Mouse (Mus musculus): ENCODE data around the gene N4bp3. TPM values are rescaled to one million over a fixed set of nuclear protein-coding genes. Genes with fewer than 3 reads are reported as not detected.

The N4bp3 gene
- total and polyA plus RNA-seq, 3 experiments: 19.1 to 22.1 (median 21.2) TPM

DNA sequence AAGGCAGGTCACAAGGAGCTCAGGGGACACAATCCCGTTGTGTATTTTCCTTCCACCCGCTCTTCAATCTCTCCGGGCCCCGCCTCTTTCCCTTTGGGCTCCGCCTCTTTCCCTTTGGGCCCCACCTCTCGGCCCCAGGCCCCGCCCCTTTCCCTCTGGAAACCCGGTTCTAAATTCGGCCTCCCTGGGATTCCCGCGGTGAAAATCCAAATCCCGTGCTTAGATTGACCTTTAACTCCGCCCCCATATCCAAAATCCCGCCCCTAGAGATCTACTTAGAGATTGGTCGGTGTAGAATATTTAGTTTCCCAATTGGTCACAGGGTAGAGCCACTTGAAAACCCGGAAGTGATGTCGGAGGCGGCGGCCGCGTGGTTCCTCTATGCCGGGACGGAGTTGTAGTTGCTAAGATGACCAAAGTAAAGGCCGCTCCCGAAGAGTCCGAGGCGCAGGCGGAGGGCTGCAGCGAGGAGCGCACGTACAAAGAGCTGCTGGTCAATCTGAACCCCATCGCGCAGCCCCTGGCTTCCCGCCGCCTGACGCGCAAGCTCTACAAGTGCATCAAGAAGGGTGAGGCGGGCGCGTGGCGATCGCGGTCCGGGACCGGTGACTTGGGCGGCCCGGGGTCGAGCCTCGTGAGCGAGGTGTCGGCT, 31.1 kb downstream of the N4bp3 start, which contains the start of gene Nhp2 (continued):
- TF ChIP-seq MYC (IDR thresholded peaks at IDR 0.05; ENCODE audit: low read depth, low read length) (peak; percentile 99), IRF4 (IDR thresholded peaks at IDR 0.05; ENCODE audit: low read depth, low read length) (peak; percentile 82), HCFC1 (IDR thresholded peaks at IDR 0.05; ENCODE audit: low read depth, low read length) (peak; percentile 74), MAX (IDR thresholded peaks at IDR 0.05; ENCODE audit: low read length) (peak; percentile 97), SMC3 (IDR thresholded peaks at IDR 0.05; ENCODE audit: low read depth, low read length) (no peak)

DNA sequence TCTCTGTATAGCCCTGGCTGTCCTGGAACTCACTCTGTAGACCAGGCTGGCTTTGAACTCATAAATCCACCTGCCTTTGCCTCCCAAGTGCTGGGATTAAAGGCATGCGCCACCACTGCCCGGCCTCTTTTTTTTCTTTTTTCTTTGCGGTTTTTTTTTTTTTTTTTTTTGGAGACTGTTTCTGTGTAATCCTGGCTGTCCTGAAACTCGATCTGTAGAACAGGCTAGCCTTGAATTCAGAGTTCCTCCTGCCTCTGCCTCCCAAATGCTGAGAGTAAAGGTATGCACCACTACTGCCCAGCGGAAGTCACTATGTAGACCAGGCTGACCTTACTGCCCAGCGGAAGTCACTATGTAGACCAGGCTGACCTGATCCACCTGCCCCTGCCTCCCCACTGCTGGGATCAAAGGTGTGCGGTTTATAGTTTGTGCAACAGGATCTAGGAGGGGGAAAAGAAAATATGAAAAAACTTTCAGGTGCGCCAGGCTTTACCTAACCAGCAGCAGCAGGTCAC, 31.7 kb downstream of the N4bp3 start:
- TF ChIP-seq MAZ (IDR thresholded peaks at IDR 0.05; ENCODE audit: low read depth, low read length) (no peak), E2F4 (IDR thresholded peaks at IDR 0.05; ENCODE audit: insufficient replicate concordance, low read depth, low read length) (no peak), ZKSCAN1 (IDR thresholded peaks at IDR 0.05; ENCODE audit: borderline replicate concordance, low read depth, low read length) (no peak), POLR2AphosphoS2 (IDR thresholded peaks at IDR 0.05; ENCODE audit: low read depth, low read length) (no peak), NELFE (IDR thresholded peaks at IDR 0.05; ENCODE audit: low read depth, low read length) (no peak), ZNF384 (IDR thresholded peaks at IDR 0.05; ENCODE audit: low read depth, low read length) (peak; percentile 76)
- dilution Hi-C loops (cut with MboI; ENCODE audit: extremely low pct_ligation_motif_present, extremely low pct_unique_long_range_greater_than_20kb, low sequenced_read_pairs) (no loop called here), in situ Hi-C loops (cut with MboI; ENCODE audit: low pct_ligation_motif_present, low pct_unique_long_range_greater_than_20kb, low sequenced_read_pairs) (loop anchor here (10.0 kb wide), 1 partner anchor 66 kb away; the partner anchor contains the start of gene 0610009B22Rik)
- H3K79me2 ChIP-seq (replicated peaks; ENCODE audit: control insufficient read depth, extremely low read depth, insufficient read depth, poor library complexity, severe bottlenecking): peaks cover 28% of the 10 kb centered on the region
- peak overlapping the region; percentile 26 for H3K27ac ChIP-seq (ENCODE audit: insufficient read depth, low read depth)
- H3K9ac ChIP-seq (ENCODE audit: insufficient read depth, low read depth): peak overlapping the region; percentile 24
- no peak for DNase-seq (ENCODE audit: extremely low read depth)
- H3K4me2 ChIP-seq (ENCODE audit: insufficient read depth, low read depth, poor library complexity, severe bottlenecking): peak overlapping the region; percentile 0; the same call in 1 of the 2 replicates
- H3K9me3 ChIP-seq (replicated peaks; ENCODE audit: low read length): no peaks in the 10 kb centered on the region
- no peaks in the 10 kb centered on the region for H3K27me3 ChIP-seq (replicated peaks)
- peak overlapping the region; percentile 54 to 93 (median 64) for H3K4me3 ChIP-seq (replicated peaks in 1 of 3; ENCODE audit: low read depth in 2 of 3, low read length in 2 of 3, poor library complexity in 1 of 3)
- peaks cover 28 to 30% of the 10 kb centered on the region in 2 experiments for H3K36me3 ChIP-seq (replicated peaks in 1 of 2; ENCODE audit: control insufficient read depth in 1 of 2, insufficient read depth in 1 of 2, low read length in 1 of 2)
- peaks cover 16 to 54% of the 10 kb centered on the region in 2 experiments for H3K4me1 ChIP-seq (ENCODE audit: control insufficient read depth in 1 of 2, insufficient read depth in 2 of 2)

DNA sequence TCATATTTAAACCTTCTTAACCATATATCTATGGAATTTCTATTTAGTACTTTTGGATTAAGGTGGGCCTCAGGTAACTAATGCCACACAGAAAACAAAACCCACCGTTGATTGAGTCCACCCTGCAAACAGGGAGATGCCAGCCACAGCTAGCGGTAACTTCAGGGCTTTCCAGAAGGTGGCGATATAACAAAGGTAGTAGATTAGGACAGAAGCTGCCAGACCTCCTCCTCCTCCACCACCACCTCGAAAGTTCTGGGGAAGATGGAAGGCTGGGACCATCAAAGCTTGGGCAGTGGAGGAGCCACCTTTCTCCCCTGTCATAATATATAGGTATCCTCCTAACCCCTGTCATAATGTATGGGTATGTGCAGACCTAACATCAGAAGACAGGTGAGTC, 32.9 kb downstream of the N4bp3 start:
- no peak overlapping the region for H3K27ac ChIP-seq (ENCODE audit: insufficient read depth, low read depth)
- in situ Hi-C loops (cut with MboI; ENCODE audit: low pct_ligation_motif_present, low pct_unique_long_range_greater_than_20kb, low sequenced_read_pairs): loop anchor here (10.0 kb wide), 1 partner anchor 67 kb away; the partner anchor contains the start of gene 0610009B22Rik
- dilution Hi-C loops (cut with MboI; ENCODE audit: extremely low pct_ligation_motif_present, extremely low pct_unique_long_range_greater_than_20kb, low sequenced_read_pairs): no loop called here
- peak; percentile 86 for DNase-seq (ENCODE audit: extremely low read depth)
- H3K79me2 ChIP-seq (replicated peaks; ENCODE audit: control insufficient read depth, extremely low read depth, insufficient read depth, poor library complexity, severe bottlenecking): peaks cover 28% of the 10 kb centered on the region
- H3K27me3 ChIP-seq (replicated peaks): no peaks in the 10 kb centered on the region
- no peak overlapping the region for H3K9ac ChIP-seq (ENCODE audit: insufficient read depth, low read depth)
- peak; percentile 21; the same call in 1 of the 2 replicates for TF ChIP-seq ELF1 (IDR thresholded peaks at IDR 0.05; ENCODE audit: low read depth, low read length)
- 0 out of 2 replicates have a peak, but pooled peaks have one; percentile 51 for TF ChIP-seq MAZ (IDR thresholded peaks at IDR 0.05; ENCODE audit: low read depth, low read length)
- peak; percentile 68; the same call in 1 of the 2 replicates for TF ChIP-seq MYC (IDR thresholded peaks at IDR 0.05; ENCODE audit: low read depth, low read length)
- peak; percentile 99 for TF ChIP-seq SMC3 (IDR thresholded peaks at IDR 0.05; ENCODE audit: low read depth, low read length)
- TF ChIP-seq HCFC1 (IDR thresholded peaks at IDR 0.05; ENCODE audit: low read depth, low read length): peak; percentile 34; the same call in 1 of the 2 replicates
- TF ChIP-seq CTCF (conservative IDR thresholded peaks at IDR 0.05 in 1 of 2, IDR thresholded peaks at IDR 0.05 in 1 of 2; ENCODE audit: low read depth in 2 of 2, low read length in 2 of 2): peak; percentile 85 to 99
- 0 out of 2 replicates have a peak, but pooled peaks have one; percentile 17 for TF ChIP-seq ZNF384 (IDR thresholded peaks at IDR 0.05; ENCODE audit: low read depth, low read length)
- TF ChIP-seq USF1 (IDR thresholded peaks at IDR 0.05; ENCODE audit: low read depth, low read length): no peak
- no peak for TF ChIP-seq TCF12 (IDR thresholded peaks at IDR 0.05; ENCODE audit: low read depth, low read length)
- no peak for TF ChIP-seq USF2 (conservative IDR thresholded peaks at IDR 0.05; ENCODE audit: low read depth, low read length)
- TF ChIP-seq CHD2 (IDR thresholded peaks at IDR 0.05; ENCODE audit: low read length): 0 out of 2 replicates have a peak, but pooled peaks have one; percentile 29
- peak; percentile 99 for TF ChIP-seq RAD21 (IDR thresholded peaks at IDR 0.05; ENCODE audit: low read depth, low read length)
- no peak for TF ChIP-seq BHLHE40 (IDR thresholded peaks at IDR 0.05; ENCODE audit: low read depth, low read length)
- TF ChIP-seq JUN (IDR thresholded peaks at IDR 0.05; ENCODE audit: insufficient read depth, low read depth, low read length): 0 out of 2 replicates have a peak, but pooled peaks have one; percentile 5
- peak; percentile 76 for TF ChIP-seq SIN3A (IDR thresholded peaks at IDR 0.05; ENCODE audit: low read length)
- TF ChIP-seq POLR2A (IDR thresholded peaks at IDR 0.05; ENCODE audit: low read depth, low read length): no peak
- TF ChIP-seq IRF4 (IDR thresholded peaks at IDR 0.05; ENCODE audit: low read depth, low read length): peak; percentile 55
- TF ChIP-seq ZC3H11A (IDR thresholded peaks at IDR 0.05; ENCODE audit: low read depth, low read length): peak; percentile 97
- peak; percentile 53; the same call in 1 of the 2 replicates for TF ChIP-seq NELFE (IDR thresholded peaks at IDR 0.05; ENCODE audit: low read depth, low read length)
- peak; percentile 53; the same call in 1 of the 2 replicates for TF ChIP-seq MXI1 (IDR thresholded peaks at IDR 0.05; ENCODE audit: low read depth, low read length)
- H3K4me3 ChIP-seq (replicated peaks in 1 of 3; ENCODE audit: low read depth in 2 of 3, low read length in 2 of 3, poor library complexity in 1 of 3): no peak overlapping the region
- no peaks in the 10 kb centered on the region for H3K9me3 ChIP-seq (replicated peaks; ENCODE audit: low read length)
- H3K36me3 ChIP-seq (replicated peaks in 1 of 2; ENCODE audit: control insufficient read depth in 1 of 2, insufficient read depth in 1 of 2, low read length in 1 of 2): peaks cover 16 to 17% of the 10 kb centered on the region in 2 experiments
- H3K4me2 ChIP-seq (ENCODE audit: insufficient read depth, low read depth, poor library complexity, severe bottlenecking): 0 out of 2 replicates have a peak overlapping the region, but pooled peaks have one; percentile 17
- peaks cover 16 to 41% of the 10 kb centered on the region in 2 experiments for H3K4me1 ChIP-seq (ENCODE audit: control insufficient read depth in 1 of 2, insufficient read depth in 2 of 2)
